8 mouse cellular contexts compared by ENCODE assay signal in the genomic region with DNA sequence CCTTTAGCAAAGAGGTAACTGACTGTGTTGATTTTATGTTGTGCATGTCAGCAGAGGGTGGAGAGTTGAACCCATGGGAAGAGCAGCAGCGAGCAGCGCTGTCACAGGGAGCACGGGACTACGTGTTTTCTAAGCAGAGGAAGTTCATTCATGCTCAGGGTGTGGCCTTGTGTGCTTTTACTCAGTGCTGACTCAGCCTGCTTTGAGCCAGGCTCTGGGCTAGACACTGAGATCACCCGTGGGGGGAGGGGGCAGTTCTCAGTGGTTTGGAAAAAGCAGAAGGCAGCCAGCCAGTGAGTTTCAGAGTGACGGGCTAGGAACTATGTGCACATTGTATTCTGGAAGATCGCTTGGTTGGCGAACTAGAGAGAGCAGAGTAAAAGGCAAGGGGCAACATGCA.
A peak's percentile ranks its signal among the peaks of the same experiment; 100 is the strongest.
DNase-seq lines count a peak whose midpoint lies in the region; ATAC-seq and TF ChIP-seq lines count a peak whose summit lies in the region.

No protein-coding gene starts in this region.

- ATAC-seq in kidney, embryonic 14.5 days (ENCODE audit: low FRiP score, low TSS enrichment) = no peak
- 0 out of 2 replicates have a peak, but pooled peaks have one; percentile 37 for ATAC-seq in heart, embryonic 15.5 days (replicated peaks; ENCODE audit: insufficient number of reproducible peaks, insufficient read depth, low FRiP score, low read depth)
- peak; percentile 68 for ATAC-seq in lung, embryonic 16.5 days (ENCODE audit: low read depth)

- no peaks in the 10 kb centered on the region for H3K36me3 ChIP-seq in kidney, embryonic 14.5 days (ENCODE audit: control insufficient read depth, insufficient read depth, low read length)
- H3K36me3 ChIP-seq in heart, embryonic 15.5 days = no peaks in the 10 kb centered on the region
- H3K36me3 ChIP-seq in lung, embryonic 16.5 days (ENCODE audit: control insufficient read depth, insufficient read depth, low read length) = no peaks in the 10 kb centered on the region
- H3K36me3 ChIP-seq in forebrain, embryonic 10.5 days (replicated peaks) = peaks cover 9% of the 10 kb centered on the region

- no peaks in the 10 kb centered on the region; the same call in 1 of the 2 replicates for H3K9me3 ChIP-seq in kidney, embryonic 14.5 days (ENCODE audit: control insufficient read depth, low read length)
- no peaks in the 10 kb centered on the region for H3K9me3 ChIP-seq in heart, embryonic 15.5 days (replicated peaks)
- no peaks in the 10 kb centered on the region for H3K9me3 ChIP-seq in lung, embryonic 16.5 days (ENCODE audit: control insufficient read depth, low read length)
- H3K9me3 ChIP-seq in forebrain, embryonic 10.5 days = peaks cover 8% of the 10 kb centered on the region; the same call in 1 of the 2 replicates

- H3K9ac ChIP-seq in kidney, embryonic 14.5 days (ENCODE audit: low read depth, low read length) = no peak overlapping the region
- H3K9ac ChIP-seq in heart, embryonic 15.5 days = no peak overlapping the region
- H3K9ac ChIP-seq in lung, embryonic 16.5 days (ENCODE audit: low read length) = no peak overlapping the region

- WGBS in kidney, embryonic 14.5 days = 70% methylated on average over 8 of the region's 8 CpGs
- 59% methylated on average over 8 of the region's 8 CpGs for WGBS in heart, embryonic 15.5 days
- WGBS in lung, embryonic 16.5 days = 63% methylated on average over 8 of the region's 8 CpGs
- WGBS in forebrain, embryonic 10.5 days = 83% methylated on average over 8 of the region's 8 CpGs

- H3K27me3 ChIP-seq in kidney, embryonic 14.5 days (ENCODE audit: control insufficient read depth, insufficient read depth, low read length) = no peaks in the 10 kb centered on the region
- H3K27me3 ChIP-seq in heart, embryonic 15.5 days = no peaks in the 10 kb centered on the region
- H3K27me3 ChIP-seq in lung, embryonic 16.5 days (ENCODE audit: control insufficient read depth, insufficient read depth, low read depth, low read length) = no peaks in the 10 kb centered on the region
- H3K27me3 ChIP-seq in forebrain, embryonic 10.5 days (ENCODE audit: poor library complexity, severe bottlenecking) = no peaks in the 10 kb centered on the region

- H3K4me3 ChIP-seq in kidney, embryonic 14.5 days (ENCODE audit: low read length) = no peak overlapping the region
- no peak overlapping the region for H3K4me3 ChIP-seq in heart, embryonic 15.5 days
- no peak overlapping the region for H3K4me3 ChIP-seq in layer of hippocampus, adult 2 months
- H3K4me3 ChIP-seq in lung, embryonic 16.5 days (ENCODE audit: low read length) = no peak overlapping the region
- no peak overlapping the region for H3K4me3 ChIP-seq in forebrain, embryonic 10.5 days

- no peak overlapping the region for H3K4me2 ChIP-seq in kidney, embryonic 14.5 days (replicated peaks; ENCODE audit: low read depth, low read length)
- no peak overlapping the region for H3K4me2 ChIP-seq in heart, embryonic 15.5 days
- H3K4me2 ChIP-seq in lung, embryonic 16.5 days (ENCODE audit: low read depth, low read length) = no peak overlapping the region

- peaks cover 36% of the 10 kb centered on the region for H3K4me1 ChIP-seq in kidney, embryonic 14.5 days (ENCODE audit: control insufficient read depth, insufficient read depth, low read length)
- H3K4me1 ChIP-seq in heart, embryonic 15.5 days (replicated peaks) = peaks cover 19% of the 10 kb centered on the region
- peaks cover 17% of the 10 kb centered on the region for H3K4me1 ChIP-seq in lung, embryonic 16.5 days (replicated peaks; ENCODE audit: control insufficient read depth, insufficient read depth, low read length)
- peaks cover 56% of the 10 kb centered on the region for H3K4me1 ChIP-seq in forebrain, embryonic 10.5 days

- H3K27ac ChIP-seq in kidney, embryonic 14.5 days (ENCODE audit: low read depth, low read length) = no peak overlapping the region
- no peak overlapping the region for H3K27ac ChIP-seq in heart, embryonic 15.5 days
- H3K27ac ChIP-seq in layer of hippocampus, adult 2 months = peak overlapping the region; percentile 29; the same call in 1 of the 2 replicates
- H3K27ac ChIP-seq in lung, embryonic 16.5 days (ENCODE audit: low read length) = no peak overlapping the region
- no peak overlapping the region for H3K27ac ChIP-seq in forebrain, embryonic 10.5 days

- DNase-seq in kidney, adult 11 months = peak; percentile 67
- peak; percentile 52 for DNase-seq in brain, embryonic 14.5 days (ENCODE audit: low read depth)
- peak; percentile 61 to 75 for DNase-seq in layer of hippocampus, adult 2 months (ENCODE audit: low spot score in 2 of 2)
- DNase-seq in spleen, postnatal 14 days (ENCODE audit: low spot score in 2 of 2) = peak; percentile 12 to 26
- no peak for DNase-seq in forebrain, embryonic 10.5 days (ENCODE audit: extremely low spot score, low spot score)

- TF ChIP-seq CTCF in brain, embryonic 14.5 days (IDR thresholded peaks at IDR 0.05; ENCODE audit: borderline replicate concordance, extremely low read depth, insufficient read depth, insufficient read length) = no peak
- TF ChIP-seq CTCF in layer of hippocampus, adult 2 months (conservative IDR thresholded peaks at IDR 0.05) = no peak

- TF ChIP-seq POLR2A in brain, embryonic 14.5 days (IDR thresholded peaks at IDR 0.05; ENCODE audit: borderline replicate concordance, extremely low read depth, insufficient read depth, insufficient read length, poor library complexity, severe bottlenecking) = no peak
